Mouse (Mus musculus): Measurements from ENCODE around the gene Plcb3.

Gene Plcb3

DNA sequence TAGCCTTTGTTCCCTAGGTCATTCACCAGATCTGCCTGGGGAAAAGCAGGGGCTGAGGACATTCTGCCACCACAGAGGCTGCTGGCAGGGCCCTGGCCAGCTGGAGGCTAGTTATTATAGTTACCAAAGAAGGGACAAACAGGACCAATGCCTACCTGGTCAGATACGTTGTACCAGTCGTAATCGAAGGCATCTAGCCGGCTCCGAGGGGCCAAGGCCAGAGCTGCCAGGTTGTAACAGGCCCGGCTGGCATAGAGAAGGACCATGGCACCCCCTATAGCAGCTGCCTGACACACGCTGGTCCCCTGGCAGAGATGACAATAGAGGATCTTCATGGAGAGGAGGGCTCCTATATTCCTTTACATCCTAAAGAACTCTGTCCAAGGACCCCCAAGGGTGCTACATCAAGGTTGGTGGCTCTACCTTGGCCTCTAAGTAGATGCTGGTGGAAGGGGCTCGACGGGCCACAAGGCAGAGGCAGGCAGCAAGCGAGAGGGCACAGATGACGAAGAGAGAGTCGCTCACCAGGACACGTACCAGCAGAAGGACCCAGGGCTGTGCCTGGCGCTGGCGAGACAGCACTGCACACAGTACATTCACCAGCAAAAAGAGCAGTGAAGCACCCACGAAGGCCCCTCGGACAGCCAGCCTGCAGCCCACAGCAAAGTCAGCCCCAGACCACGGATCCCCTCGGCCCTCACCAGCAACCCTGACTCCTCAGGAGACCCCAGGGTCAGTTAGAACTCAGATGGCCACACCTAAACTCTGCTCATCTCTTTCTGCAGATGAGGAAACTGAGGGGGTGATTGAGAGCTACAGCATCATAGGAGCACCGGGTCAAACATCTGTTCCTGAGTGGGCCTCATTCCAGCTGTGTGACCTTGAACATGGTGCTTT is 36.9 kb downstream of the Plcb3 start:
- no peak for DNase-seq (ENCODE audit: low spot score)

DNA sequence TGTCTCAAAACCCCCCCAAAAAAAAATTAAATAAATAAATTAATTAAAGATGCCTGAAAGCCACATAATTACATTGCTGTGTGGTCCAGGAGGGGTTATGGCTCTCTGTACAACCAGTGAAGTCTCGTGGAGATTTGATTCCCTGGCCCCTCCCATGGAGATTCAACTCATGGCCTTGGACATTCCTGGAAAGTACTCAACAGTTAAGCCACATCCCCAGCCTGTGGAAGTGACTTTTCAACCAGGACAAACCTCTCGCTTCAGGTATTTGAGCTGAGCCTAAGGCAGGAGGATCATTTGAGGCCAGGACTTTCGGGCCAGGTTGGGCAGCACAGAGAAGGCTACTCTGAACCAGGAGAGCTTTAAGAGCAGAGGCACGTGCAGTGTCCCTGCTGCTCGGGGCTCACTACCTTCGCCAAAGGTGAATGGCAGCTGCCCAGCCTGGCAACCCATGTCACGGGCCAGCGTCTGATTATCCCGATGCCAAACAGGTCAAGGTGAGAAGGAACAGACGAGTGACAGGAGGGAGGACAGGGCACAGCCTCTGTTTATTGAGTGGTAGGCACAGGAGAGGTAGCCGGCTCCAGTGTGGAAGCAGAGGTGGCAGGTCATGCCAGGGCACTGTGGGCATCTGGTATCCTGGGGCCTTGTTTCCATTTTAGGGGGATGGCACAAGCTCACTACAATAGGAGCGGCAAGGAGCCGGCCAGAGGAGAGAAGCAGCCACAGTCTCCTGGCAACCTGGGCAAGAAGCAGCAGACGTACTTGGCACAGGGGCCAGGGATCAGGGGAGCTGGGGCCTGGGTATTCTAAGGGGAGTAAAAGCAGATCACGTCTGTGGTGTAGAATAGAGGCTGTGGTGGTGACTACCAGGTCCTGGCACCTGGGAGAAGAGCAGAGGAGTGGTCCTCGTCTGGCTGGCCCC is 38.5 kb downstream of the Plcb3 start:
- DNase-seq (ENCODE audit: low spot score) = no peak

DNA sequence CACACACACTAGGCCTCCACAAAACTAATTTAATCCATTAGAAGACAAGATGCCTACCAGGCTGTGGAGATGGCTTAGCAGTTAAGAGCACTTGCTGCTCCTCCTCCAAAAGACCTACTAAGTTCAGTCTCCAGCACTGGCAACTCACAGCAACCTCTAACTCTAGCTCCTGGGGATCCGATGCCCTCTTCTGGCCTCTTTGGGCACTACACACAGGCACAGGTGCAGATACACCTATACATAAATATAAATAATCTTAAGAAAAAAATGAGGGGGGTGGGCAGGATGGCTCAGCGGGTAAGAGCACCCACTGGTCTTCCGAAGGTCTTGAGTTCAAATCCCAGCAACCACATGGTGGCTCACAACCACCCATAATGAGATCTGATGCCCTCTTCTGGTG is 40.0 kb downstream of the Plcb3 start:
- DNase-seq (ENCODE audit: low spot score) = no peak

DNA sequence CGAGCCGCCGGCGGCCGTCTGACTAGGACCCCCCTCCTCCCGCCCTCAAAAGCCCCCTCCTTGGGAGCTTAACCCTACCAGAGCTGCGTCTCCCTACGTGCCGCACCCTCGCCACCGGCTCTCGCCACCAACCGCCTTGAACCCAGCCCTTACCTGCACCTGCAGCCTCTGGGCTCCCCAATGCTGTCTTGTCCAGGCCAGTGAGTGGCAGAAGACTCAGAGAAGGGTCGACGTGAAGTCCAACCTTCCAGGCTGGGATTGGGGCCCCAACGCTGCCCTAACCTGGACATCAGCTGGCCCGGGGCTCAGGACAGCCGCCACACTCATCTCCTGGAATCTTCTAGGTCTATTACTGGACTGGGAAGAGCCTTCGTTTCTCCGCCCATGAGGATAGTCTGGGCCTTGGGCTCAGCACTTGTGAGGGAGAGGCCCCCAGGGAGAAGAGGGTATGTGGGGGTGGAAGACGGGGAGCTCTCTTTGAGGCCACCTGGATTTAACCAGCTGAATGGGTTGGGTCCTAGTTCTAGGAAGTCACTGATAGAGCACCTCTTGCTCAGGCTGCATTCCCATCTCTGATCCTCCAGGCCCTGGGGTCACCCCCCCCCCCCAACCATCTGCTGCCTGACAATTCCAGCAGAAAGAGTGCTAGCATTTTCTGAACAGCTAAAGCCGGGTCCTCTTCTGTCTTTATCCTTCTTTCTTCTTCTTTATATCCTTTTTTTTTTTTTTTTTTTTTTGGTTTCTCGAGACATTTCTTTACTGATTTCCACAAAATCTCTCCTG is 41.9 kb downstream of the Plcb3 start, which contains the start of gene Kcnk4:
TSS of gene Kcnk4 (minus strand) at position 321 of the 783 bp plus-strand sequence.
- no peak for DNase-seq (ENCODE audit: low spot score)

DNA sequence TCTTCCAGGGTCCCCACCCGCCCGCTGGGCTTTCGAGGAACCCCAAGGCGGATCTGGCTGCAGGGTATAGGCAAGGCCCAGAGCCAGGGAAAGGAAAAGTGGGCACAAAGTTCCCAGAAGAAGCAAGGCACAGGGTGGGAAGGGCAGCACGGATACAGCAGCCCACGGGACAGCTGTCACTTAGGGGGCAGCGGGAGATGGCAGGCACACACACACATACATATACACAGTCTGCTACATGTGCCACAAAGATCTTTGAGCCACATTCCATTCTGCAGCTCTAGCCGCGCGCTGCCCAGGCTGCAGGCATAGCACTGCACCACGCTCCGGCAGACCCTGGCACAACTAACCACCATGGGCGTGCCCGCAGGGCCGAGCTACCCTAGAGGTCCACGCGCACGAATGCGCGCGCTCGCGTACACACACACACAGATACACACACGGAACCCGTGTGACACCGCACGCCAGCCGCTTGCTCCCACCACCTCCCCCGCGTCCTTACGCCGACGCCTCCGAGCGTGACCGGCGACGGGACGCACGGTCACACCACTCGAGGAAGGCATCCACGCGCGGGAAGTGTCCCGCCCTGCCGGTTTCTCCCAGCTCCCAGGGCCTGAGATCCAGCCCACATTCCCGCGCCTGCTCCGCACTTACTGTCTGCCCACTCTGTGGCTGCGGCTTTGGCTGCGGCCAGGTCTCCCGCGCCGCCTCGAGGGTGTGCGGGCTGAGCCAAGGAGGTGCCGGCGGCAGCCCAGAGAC is 42.7 kb downstream of the Plcb3 start:
- no peak for DNase-seq (ENCODE audit: low spot score)

DNA sequence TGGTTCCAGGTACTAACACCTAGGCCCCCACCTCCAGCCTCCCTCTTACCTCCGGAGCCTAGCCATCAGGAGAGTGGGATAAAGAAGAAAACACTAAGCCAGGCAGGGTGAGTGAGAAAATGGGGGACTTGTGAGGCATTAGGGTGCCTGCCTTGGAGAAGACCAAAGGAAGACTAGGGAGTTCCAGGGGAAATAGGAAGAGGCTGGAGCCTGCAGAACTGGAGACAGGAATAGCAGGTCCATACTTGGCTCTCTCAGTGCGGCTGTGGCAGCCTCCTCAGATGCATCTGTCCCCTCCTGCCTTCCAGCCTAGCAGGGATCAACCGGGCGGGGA is 43.2 kb downstream of the Plcb3 start:
- DNase-seq (ENCODE audit: low spot score) = no peak

DNA sequence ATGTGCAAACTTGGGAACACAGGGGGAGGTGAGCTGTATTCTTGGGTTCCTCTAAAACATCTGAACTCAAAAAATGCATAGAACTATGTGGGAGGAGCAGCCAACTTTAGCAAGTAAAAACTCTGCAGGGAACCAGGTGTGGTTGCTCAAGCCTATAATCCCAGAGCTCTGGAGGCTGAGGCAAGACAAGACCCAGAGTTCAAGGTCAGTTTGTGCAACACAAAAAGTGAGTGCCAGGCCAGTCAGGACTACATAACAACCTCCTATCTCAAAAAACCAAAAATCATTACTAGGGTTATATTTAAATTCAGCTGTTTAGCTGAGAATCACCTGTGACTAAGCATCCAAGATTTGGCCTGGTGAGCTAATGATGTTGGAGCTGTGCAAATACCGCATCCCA is 44.3 kb downstream of the Plcb3 start:
- no peak for DNase-seq (ENCODE audit: low spot score)

DNA sequence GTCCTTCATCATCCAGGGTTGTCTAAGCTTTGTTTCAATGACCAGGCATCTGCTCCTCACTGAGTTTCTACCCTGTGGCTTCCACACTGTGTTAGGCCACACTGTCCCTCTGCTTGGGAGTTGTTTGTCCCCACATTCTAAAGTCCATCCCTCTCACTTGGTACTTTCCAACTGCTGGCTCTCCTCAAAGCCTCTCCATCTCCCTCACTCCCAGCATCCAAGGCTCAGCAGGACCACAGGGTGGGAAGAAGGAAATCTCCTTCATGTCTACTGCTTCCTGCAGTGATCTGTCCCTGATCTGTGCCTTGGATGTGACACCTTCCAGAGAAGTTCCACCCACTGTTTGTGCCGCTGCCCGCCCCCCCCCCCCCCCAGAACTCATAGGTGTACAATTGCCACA is 45.3 kb downstream of the Plcb3 start:
- no peak for DNase-seq (ENCODE audit: low spot score)

DNA sequence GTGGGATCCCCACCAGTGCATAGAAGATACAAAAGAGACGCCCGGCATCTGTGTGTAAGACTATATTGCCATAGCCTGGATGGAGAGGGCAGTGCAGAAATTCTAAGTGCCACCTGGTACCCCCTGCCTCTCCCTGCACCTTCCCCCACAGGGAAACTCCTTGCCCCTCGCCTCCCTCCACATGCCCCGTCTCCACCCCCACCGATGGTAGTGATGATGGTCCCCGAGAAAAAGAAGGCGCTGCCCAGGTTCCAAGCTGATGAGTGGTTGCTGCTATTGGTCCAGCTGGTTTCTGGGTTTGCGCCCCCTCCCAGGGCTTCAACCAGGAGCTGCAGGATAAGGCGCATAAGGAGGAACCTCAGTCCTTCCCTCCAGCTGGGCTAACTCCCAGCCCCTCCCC is 48.2 kb downstream of the Plcb3 start:
- DNase-seq (ENCODE audit: low spot score) = no peak

DNA sequence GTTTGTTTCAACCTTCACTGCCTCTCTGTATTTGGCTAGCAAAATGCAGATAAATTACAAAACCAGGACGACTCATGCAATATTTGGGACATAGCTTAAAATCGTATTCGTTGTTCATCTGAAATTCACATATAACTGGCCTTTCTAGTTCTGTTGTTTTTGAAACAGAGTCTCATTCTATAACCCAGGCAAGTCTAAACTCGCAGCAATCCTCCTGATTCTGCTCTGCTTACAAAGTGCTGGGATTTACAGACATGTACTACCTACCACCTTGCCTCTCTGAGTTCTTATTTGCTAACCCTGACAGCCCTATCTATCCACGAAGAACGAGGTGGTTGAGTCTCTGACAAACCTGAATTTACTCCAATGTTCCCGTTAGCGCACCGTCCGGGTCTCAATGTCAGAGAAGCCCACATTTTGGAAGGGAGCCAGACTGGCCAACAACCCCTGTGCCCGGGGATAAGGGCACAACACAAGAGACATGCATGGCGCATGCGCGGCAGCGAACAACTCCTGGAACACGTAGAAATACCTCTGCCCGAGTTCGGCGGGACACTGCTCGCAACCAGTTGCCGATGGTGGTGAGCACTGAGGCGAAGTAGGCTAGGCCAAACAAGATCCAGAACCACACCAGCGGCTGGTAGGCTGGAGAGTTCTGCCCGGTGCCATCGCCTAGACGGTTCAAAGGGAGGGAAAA is 49.6 kb downstream of the Plcb3 start:
- DNase-seq (ENCODE audit: low spot score) = peak; percentile 52

DNA sequence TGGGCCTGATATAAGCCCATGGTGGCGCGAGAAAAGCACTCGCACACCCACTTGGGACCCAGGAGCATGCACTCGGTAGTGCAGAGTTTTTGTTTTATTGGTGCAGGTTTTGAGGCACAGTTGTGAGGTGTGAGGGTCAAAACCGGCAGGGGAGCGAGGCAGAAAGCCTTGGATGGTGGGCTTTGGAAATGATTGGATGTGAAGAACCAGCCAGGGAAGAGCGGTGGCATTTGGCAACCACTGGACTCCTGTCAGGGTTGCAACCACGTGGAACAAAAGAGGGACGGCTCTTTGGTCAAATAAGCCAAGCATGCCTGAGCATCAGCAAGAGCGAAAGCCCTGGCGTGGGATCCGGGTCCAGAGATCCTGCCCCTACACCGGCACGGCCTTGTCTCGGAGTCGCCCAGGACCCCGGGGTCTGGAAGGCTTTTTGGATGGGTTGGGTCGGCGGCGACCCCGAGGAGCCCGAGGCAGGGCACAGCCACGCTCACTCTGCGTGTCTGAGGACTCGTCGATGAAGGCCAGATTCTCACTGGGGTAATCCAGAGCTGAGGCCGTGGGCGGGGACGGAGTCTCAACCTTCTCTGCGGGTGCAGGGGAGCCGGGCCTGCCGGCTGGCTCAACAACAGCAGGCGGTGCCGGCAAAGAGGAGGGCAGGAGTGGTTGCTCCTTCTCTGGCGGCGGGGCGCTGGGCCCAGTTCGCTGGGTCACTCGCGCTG is 50.5 kb downstream of the Plcb3 start:
- DNase-seq (ENCODE audit: low spot score) = no peak

DNA sequence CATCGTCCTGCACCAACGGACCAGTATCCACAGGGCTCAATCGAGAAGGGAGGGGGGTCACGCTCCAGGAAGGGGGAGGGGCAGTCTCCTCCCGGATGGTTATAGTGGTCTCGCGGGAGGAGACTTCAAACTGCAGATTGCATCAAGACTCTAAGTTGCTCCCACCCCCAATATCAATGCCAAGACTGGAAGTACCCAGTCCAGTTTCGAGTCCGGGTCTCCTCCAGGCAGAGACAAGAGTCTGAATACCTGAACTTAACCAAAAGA is 51.0 kb downstream of the Plcb3 start, which contains the start of gene Catsperz:
TSS of gene Catsperz (minus strand) at position 74 of the 267 bp plus-strand sequence.
- DNase-seq (ENCODE audit: low spot score) = peak; percentile 29

DNA sequence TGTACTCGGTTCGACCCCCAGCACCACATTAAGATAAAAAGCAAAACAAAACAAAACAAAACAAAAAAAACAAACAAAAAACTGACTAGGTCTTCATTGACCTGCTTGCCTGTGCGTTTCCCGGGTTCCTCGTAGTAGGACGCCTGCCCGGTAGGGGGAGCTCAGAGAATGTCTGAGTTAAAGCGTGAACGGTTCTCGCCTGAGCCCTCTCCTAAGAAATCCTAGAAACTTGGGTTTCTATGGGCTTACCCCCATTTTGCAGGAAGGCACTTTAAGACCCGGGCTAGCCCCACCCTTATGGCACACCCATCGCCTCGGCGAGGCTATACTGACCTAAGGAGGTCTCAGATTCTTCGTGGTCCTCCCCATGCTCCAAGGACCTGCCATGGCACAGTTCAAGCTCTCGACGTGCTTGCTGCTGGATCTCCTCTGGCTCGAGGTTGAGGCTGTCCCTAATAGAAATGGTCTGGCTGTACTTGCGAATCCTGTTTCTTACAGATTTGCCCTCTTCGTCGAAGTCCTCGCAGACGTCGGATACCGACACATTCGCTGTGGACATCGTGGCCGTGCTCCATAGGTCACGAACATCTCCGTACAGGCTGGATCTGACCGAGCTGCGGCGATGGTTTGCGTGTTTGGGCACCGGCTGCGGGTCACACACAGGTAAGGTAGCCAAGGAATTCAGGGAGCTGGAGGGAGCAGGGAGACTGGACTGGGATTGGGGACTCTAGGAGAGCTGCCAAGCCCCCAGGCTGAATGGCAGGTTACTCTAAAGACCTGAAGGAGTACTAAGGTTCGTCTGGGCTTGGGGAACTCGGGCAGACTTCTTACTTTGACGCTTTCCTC is 51.6 kb downstream of the Plcb3 start:
- peak; percentile 90 for DNase-seq (ENCODE audit: low spot score)

DNA sequence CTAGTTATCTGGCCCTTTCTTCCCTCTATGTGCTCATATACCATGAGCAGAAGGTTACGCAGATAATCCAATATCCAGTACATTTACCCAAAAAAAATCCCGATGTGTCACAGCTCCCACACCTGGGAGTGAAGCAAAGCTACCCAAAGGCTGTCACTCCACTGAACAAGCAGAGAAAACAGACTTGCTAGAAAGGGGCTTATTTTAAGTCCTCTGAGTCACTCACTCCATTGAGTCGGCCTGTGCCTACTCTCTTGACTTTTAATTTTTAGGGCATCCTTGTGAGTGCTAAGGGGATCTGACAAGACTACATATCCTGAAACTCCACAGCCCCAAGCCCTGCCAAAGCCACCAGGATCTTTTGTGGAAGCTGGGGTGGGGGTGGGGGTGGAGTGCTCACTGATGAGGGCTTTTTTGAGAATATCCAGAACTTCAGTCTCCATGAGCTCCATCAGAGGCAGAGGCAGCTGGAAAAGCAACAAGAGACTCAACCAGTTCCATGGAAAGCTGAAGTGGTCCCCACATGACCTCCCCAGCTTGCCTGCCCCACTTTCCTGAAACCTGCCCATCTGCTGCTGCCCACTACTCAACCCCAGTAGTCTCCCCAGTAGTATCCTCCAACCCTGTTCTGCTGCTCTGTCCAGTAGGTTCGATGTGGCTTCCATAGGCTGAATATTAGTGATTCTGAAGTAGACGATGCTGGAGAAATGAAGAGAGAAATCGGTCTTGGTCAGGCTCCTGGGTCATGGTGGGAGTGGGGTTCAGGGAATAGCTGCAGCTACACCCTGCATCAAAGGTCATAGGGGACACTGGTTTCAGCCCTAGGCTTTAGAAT is 53.2 kb downstream of the Plcb3 start:
- DNase-seq (ENCODE audit: low spot score) = no peak

DNA sequence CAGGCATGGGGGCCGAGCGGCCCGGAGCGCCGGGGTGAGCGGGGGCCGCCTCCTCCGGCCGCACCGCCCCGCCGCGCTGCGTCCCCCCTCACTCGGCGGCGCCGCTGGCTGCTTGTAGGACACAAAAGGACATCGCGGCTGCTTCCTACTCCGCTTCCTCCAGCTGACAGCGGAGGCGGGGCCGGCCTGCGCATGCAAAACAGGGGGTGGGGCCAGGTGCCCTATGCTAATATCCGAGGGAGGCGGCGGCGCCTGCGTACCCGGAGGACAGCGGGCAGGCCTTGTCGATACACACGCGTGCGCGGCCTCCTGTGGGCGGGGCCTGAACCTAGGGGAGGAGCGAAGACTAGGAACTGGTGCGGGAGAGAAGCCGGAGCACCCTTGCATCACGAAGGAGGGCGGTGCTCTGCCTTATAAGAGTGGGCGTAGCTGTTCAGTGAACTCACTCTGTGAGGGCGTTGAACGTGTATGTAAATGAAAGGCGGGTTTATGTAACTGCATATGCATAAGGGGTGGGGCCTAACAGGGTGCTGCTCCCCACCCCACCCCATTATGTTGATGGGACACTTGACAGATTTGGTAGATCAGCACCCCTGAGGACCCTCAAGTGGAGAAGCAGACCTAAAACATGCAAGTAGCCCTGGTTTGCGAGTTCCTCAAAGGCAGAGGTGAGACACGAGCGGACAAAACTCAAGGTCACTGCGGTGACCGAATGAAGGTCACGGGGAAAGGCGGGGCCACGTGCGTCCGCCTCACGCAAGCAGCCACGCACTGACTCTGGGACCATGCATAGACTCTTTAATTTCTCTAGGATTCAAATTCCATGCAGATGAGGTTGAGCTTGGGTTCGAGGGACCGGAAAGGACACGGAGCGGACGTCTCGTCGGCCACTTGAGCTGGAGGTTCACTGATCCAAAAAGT is 54.4 kb downstream of the Plcb3 start, which contains the start of gene Esrra:
TSS of gene Esrra (minus strand) at position 167 of the 921 bp plus-strand sequence.
- peak; percentile 100 for DNase-seq (ENCODE audit: low spot score)

DNA sequence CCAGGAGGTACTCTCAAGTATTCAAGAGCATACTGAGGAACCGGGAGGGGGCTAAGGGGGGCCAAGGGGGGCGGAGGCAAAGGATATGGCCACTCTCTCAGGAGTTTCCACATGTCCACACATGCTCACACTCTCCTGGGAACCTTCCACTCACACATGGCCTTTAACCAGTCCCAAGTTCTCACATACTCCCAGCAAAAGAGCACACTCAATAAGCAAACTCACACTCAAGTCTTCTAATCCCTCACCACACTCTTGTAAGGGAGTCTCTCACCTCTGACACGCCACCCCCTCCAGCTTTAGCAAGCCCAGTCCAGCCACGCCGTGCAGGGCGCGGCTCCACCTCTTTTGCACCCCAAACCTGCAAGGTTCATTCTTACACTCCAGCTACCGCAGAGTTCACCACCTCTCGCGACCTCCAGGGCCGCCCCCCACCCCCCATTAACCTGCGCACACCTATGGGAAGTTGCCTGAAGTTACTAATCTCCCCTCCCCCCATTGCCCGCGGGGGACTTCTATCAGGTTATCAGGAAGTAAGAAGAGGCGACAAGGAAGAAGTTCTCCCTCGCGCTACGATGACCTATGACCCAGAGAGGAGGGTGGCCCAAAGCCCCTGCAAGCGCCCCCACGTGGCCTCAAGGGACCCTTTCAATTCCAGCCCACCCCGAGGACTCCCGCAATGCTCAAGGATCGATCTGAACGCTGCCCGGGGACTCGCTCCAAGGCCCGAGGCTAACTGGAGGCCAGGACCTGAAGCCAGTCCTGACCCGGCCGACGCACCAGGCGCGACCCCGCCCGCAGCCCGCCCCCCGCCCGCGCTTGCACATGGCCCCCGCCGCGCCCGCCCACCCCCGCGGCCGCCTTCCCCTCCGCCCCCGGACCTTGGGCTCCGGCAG is 55.3 kb downstream of the Plcb3 start:
- peak; percentile 69 for DNase-seq (ENCODE audit: low spot score)

Data from embryo, embryonic 10.5 days (tissue).